8 mouse cellular contexts compared by ENCODE assay signal in genomic region chr19:4220957-4221743, GRCm38 (mm10). TPM values are rescaled to one million over a fixed set of nuclear protein-coding genes. Genes with fewer than 3 reads are reported as not detected.
DNase-seq lines count a peak whose midpoint lies in the region; ATAC-seq and TF ChIP-seq lines count a peak whose summit lies in the region.

No protein-coding gene starts in this region.

- no peak; the same call in 1 of the 2 replicates for TF ChIP-seq POLR2A in spleen, adult 2 months (IDR thresholded peaks at IDR 0.05; ENCODE audit: low read depth, low read length)

- H3K27ac ChIP-seq in spleen, adult 2 months (ENCODE audit: insufficient read depth, low read length) = peak overlapping the region; percentile 84
- H3K27ac ChIP-seq in midbrain, embryonic 11.5 days (ENCODE audit: low read depth, low read length) = no peak overlapping the region

- intact Hi-C loops in left cerebral cortex, postnatal 36 days (cut with DNase I) = loop anchor here (10.0 kb wide), 1 partner anchor 206 kb away; the partner anchor contains the start of gene Ndufv1

- no peak overlapping the region; the same call in 1 of the 2 replicates for H3K4me3 ChIP-seq in spleen, adult 2 months (ENCODE audit: extremely low read depth, insufficient read depth, insufficient read length)
- no peak overlapping the region for H3K4me3 ChIP-seq in midbrain, embryonic 11.5 days (ENCODE audit: low read depth, low read length)

- DNase-seq in spleen, adult 2 months (ENCODE audit: low read depth in 1 of 2, low spot score in 2 of 2) = no peak
- no peak for DNase-seq in spleen, postnatal 36 days (ENCODE audit: low spot score in 2 of 2)
- DNase-seq in kidney, postnatal 25 days = peak; percentile 57 to 76
- DNase-seq in left cerebral cortex, postnatal 36 days (ENCODE audit: low spot score in 2 of 2) = no peak
- no peak for DNase-seq in cerebellum, adult 9-10 months
- no peak for DNase-seq in midbrain, embryonic 11.5 days (ENCODE audit: low spot score, missing footprints)

- H3K4me2 ChIP-seq in midbrain, embryonic 11.5 days = no peak overlapping the region

- peaks cover 58% of the 10 kb centered on the region for H3K4me1 ChIP-seq in spleen, adult 2 months (ENCODE audit: control insufficient read depth, insufficient read depth, insufficient read length)
- 0 out of 2 replicates have a peak, but pooled peaks cover 1% of the 10 kb centered on the region for H3K4me1 ChIP-seq in midbrain, embryonic 11.5 days (ENCODE audit: control insufficient read depth, insufficient read depth, low read length)

- no peaks in the 10 kb centered on the region for H3K9me3 ChIP-seq in midbrain, embryonic 11.5 days (ENCODE audit: control insufficient read depth, low read length)

- 0 out of 2 replicates have a peak, but pooled peaks have one; percentile 23 for ATAC-seq in granulocyte monocyte progenitor cell, adult 5-6 weeks (replicated peaks; ENCODE audit: poor library complexity, severe bottlenecking)
- 0 out of 2 replicates have a peak, but pooled peaks have one; percentile 40 for ATAC-seq in monocyte, adult 5-6 weeks (replicated peaks; ENCODE audit: insufficient number of reproducible peaks, low FRiP score, low TSS enrichment, poor library complexity, severe bottlenecking)
- ATAC-seq in midbrain, embryonic 11.5 days (ENCODE audit: low FRiP score) = no peak

- no peak overlapping the region for H3K9ac ChIP-seq in midbrain, embryonic 11.5 days (ENCODE audit: low read length)

- WGBS in spleen, adult 2 months = 13% methylated on average over 14 of the region's 14 CpGs
- WGBS in midbrain, embryonic 11.5 days = 48% methylated on average over 14 of the region's 14 CpGs

- no peaks in the 10 kb centered on the region for H3K27me3 ChIP-seq in spleen, adult 2 months (ENCODE audit: control insufficient read depth, insufficient read depth, low read length)
- peaks cover 10% of the 10 kb centered on the region for H3K27me3 ChIP-seq in midbrain, embryonic 11.5 days (ENCODE audit: control insufficient read depth, insufficient read depth, low read length)

- no peak for TF ChIP-seq CTCF in spleen, adult 2 months (IDR thresholded peaks at IDR 0.05; ENCODE audit: extremely low read depth, insufficient read depth, insufficient read length, insufficient replicate concordance)

- H3K36me3 ChIP-seq in spleen, adult 2 months (ENCODE audit: control insufficient read depth, insufficient read depth, low read length) = peaks cover 8% of the 10 kb centered on the region
- H3K36me3 ChIP-seq in midbrain, embryonic 11.5 days (ENCODE audit: control insufficient read depth, insufficient read depth, low read length) = no peaks in the 10 kb centered on the region

RNA-seq across cellular contexts. Expression of gene AC109138.7, which starts 7.0 kb away (rescaled TPM):
- not detected in 2 replicates for polyA plus RNA-seq in spleen, adult 2 months (2012; rRNA removed)
- total RNA-seq in granulocyte monocyte progenitor cell, adult 5-6 weeks (2014; fragmentation: Nextera tagmentation) = not detected in 2 replicates
- not detected in 2 replicates for total RNA-seq in granulocyte monocyte progenitor cell, adult 5-6 weeks (2017)
- not detected in 3 replicates for total RNA-seq in monocyte, adult 5-6 weeks (2017)
- total RNA-seq in left cerebral cortex, postnatal 36 days (2021) = not detected
- not detected in 2 replicates for polyA plus RNA-seq in midbrain, embryonic 11.5 days (2014; fragmentation: Nextera tagmentation; extraction: Ambion mirVana)

RNA-seq across cellular contexts. Expression of gene Clcf1, which starts 7.1 kb away (rescaled TPM):
- polyA plus RNA-seq in spleen, adult 2 months (2012; rRNA removed) = 128 and 163 TPM in 2 replicates
- 6.8 and 7.4 TPM in 2 replicates for total RNA-seq in granulocyte monocyte progenitor cell, adult 5-6 weeks (2014; fragmentation: Nextera tagmentation)
- 0.67 and 1.8 TPM in 2 replicates for total RNA-seq in granulocyte monocyte progenitor cell, adult 5-6 weeks (2017)
- 10.2 to 28.8 TPM (median 19.7 TPM) in 3 replicates for total RNA-seq in monocyte, adult 5-6 weeks (2017)
- total RNA-seq in left cerebral cortex, postnatal 36 days (2021) = 1 to 10 TPM in 1 of 2 experiments, under 1 TPM in 1; 0.84 to 1.2 TPM
- 0.31 and 0.32 TPM in 2 replicates for polyA plus RNA-seq in midbrain, embryonic 11.5 days (2014; fragmentation: Nextera tagmentation; extraction: Ambion mirVana)

RNA-seq across cellular contexts. Expression of gene Pold4, which starts 10.5 kb away (rescaled TPM):
- 233 and 309 TPM in 2 replicates for polyA plus RNA-seq in spleen, adult 2 months (2012; rRNA removed)
- total RNA-seq in granulocyte monocyte progenitor cell, adult 5-6 weeks (2014; fragmentation: Nextera tagmentation) = 68.6 and 117 TPM in 2 replicates
- 69.5 and 92.0 TPM in 2 replicates for total RNA-seq in granulocyte monocyte progenitor cell, adult 5-6 weeks (2017)
- 94.0 to 149 TPM (median 107 TPM) in 3 replicates for total RNA-seq in monocyte, adult 5-6 weeks (2017)
- 10 to 100 TPM; 15.9 to 17.8 TPM for total RNA-seq in left cerebral cortex, postnatal 36 days (2021)
- polyA plus RNA-seq in midbrain, embryonic 11.5 days (2014; fragmentation: Nextera tagmentation; extraction: Ambion mirVana) = 12.2 and 12.6 TPM in 2 replicates

RNA-seq across cellular contexts. Expression of gene Rad9a, which starts 19.7 kb away (rescaled TPM):
- polyA plus RNA-seq in spleen, adult 2 months (2012; rRNA removed) = 53.1 and 62.9 TPM in 2 replicates
- total RNA-seq in granulocyte monocyte progenitor cell, adult 5-6 weeks (2014; fragmentation: Nextera tagmentation) = 27.8 and 41.3 TPM in 2 replicates
- 16.0 and 16.3 TPM in 2 replicates for total RNA-seq in granulocyte monocyte progenitor cell, adult 5-6 weeks (2017)
- 19.1 to 26.3 TPM (median 20.7 TPM) in 3 replicates for total RNA-seq in monocyte, adult 5-6 weeks (2017)
- total RNA-seq in left cerebral cortex, postnatal 36 days (2021) = 10 to 100 TPM in 1 of 2 experiments, 1 to 10 TPM in 1; 6.1 to 10.8 TPM
- polyA plus RNA-seq in midbrain, embryonic 11.5 days (2014; fragmentation: Nextera tagmentation; extraction: Ambion mirVana) = 42.4 and 43.5 TPM in 2 replicates

RNA-seq across cellular contexts. Expression of gene Ppp1ca, which starts 29.3 kb away (rescaled TPM):
- polyA plus RNA-seq in spleen, adult 2 months (2012; rRNA removed) = 464 and 481 TPM in 2 replicates
- 406 and 527 TPM in 2 replicates for total RNA-seq in granulocyte monocyte progenitor cell, adult 5-6 weeks (2014; fragmentation: Nextera tagmentation)
- 494 and 518 TPM in 2 replicates for total RNA-seq in granulocyte monocyte progenitor cell, adult 5-6 weeks (2017)
- total RNA-seq in monocyte, adult 5-6 weeks (2017) = 479 to 544 TPM (median 541 TPM) in 3 replicates
- total RNA-seq in left cerebral cortex, postnatal 36 days (2021) = 100 to 1,000 TPM; 292 to 320 TPM
- 874 and 929 TPM in 2 replicates for polyA plus RNA-seq in midbrain, embryonic 11.5 days (2014; fragmentation: Nextera tagmentation; extraction: Ambion mirVana)

Comparison
In these comparisons a context has a peak if more than half of its experiments do, and no peak if none do; other contexts are left out.
1. DNase-seq: peak in kidney, postnatal 25 days (2 of 2); none in spleen, adult 2 months (0 of 2), spleen, postnatal 36 days (0 of 2), left cerebral cortex, postnatal 36 days (0 of 2), cerebellum, adult 9-10 months (single experiment) and midbrain, embryonic 11.5 days (single experiment).